Comparison of ENCODE assay signal across 10 mouse cellular contexts in the genomic region with DNA sequence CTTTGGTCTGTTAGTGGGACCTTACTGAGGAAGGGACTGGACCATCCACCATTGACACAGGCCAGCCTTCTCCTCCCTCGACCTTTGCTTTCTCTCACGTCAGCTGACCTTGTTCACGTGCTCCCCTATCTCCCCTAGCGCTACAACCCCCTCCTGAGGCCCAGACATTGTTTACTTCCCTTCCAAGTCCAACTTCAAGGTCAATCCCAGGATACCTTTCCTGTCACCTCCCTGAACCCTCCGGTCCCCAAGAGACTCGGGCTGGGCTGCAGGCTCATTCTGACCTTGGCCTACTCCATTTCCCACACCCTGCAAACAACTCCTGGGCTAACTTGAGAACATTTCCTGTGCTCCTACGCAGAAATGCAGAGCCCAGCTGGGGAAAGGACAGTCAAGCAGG.
DNase-seq lines count a peak whose midpoint lies in the region; ATAC-seq and TF ChIP-seq lines count a peak whose summit lies in the region.
"Had no signal": no experiment of that assay in that cellular context is flagged by ENCODE, and none has a peak within 500 bp of the region (broad histone marks: within the 10 kb centered on the region; RNA-seq: fewer than 3 reads in every experiment).

No protein-coding gene starts in this region.

- no peak for TF ChIP-seq POLR2A in cerebellum, adult 2 months (IDR thresholded peaks at IDR 0.05; ENCODE audit: borderline replicate concordance, insufficient read depth, low read length)

- peak; percentile 89 for DNase-seq in ES-CJ7 (ENCODE audit: low read depth, low spot score)
- DNase-seq in adrenal gland, postnatal 14 days, result peak; percentile 77
- peak; percentile 56 for DNase-seq in heart, postnatal 25 days (ENCODE audit: low spot score)
- no peak for DNase-seq in urinary bladder, adult 2 months (ENCODE audit: low spot score)
- no peak for DNase-seq in spleen, postnatal 36 days (ENCODE audit: low spot score in 2 of 2)
- DNase-seq in layer of hippocampus, adult 18-20 months (ENCODE audit: low spot score in 2 of 2), result no peak
- DNase-seq in cerebellum, adult 2 months, result no peak

- H3K4me3 ChIP-seq in liver, embryonic 15.5 days (replicated peaks), result no peak overlapping the region
- H3K4me3 ChIP-seq in cerebellum, adult 2 months (replicated peaks; ENCODE audit: insufficient read depth, low read depth, low read length), result no peak overlapping the region
- H3K4me3 ChIP-seq: midbrain, embryonic 13.5 days had no signal

- no peaks in the 10 kb centered on the region for H3K27me3 ChIP-seq in liver, embryonic 15.5 days
- no peaks in the 10 kb centered on the region for H3K27me3 ChIP-seq in cerebellum, adult 2 months (ENCODE audit: control insufficient read depth, insufficient read depth, low read length)
- H3K27me3 ChIP-seq: midbrain, embryonic 13.5 days; Patski had no signal

- intact Hi-C loops in heart, postnatal 25 days (cut with DNase I), result loop anchor here (1.0 to 5.0 kb wide), 4 partner anchors 38 to 193 kb away; partner anchors contain the start of gene Pitpnc1

- peak; percentile 35; the same call in 1 of the 2 replicates for ATAC-seq in liver, embryonic 15.5 days (ENCODE audit: insufficient read depth)
- ATAC-seq: midbrain, embryonic 13.5 days; Patski had no signal

- WGBS in liver, embryonic 15.5 days (ENCODE audit: insufficient replicate concordance), result 51% methylated on average over 7 of the region's 7 CpGs
- WGBS in cerebellum, adult 2 months, result 95% methylated on average over 7 of the region's 7 CpGs

- H3K27ac ChIP-seq in liver, embryonic 15.5 days (replicated peaks), result 0 out of 2 replicates have a peak overlapping the region, but pooled peaks have one; percentile 29
- no peak overlapping the region for H3K27ac ChIP-seq in cerebellum, adult 2 months (ENCODE audit: insufficient read depth, low read length)
- H3K27ac ChIP-seq: midbrain, embryonic 13.5 days had no signal

- H3K9ac ChIP-seq in liver, embryonic 15.5 days, result no peak overlapping the region
- H3K9ac ChIP-seq: midbrain, embryonic 13.5 days had no signal

- H3K36me3 ChIP-seq in liver, embryonic 15.5 days (replicated peaks), result no peaks in the 10 kb centered on the region
- H3K36me3 ChIP-seq: midbrain, embryonic 13.5 days had no signal

- H3K9me3 ChIP-seq in liver, embryonic 15.5 days (replicated peaks), result no peaks in the 10 kb centered on the region
- H3K9me3 ChIP-seq: midbrain, embryonic 13.5 days had no signal

- H3K4me2 ChIP-seq in liver, embryonic 15.5 days, result no peak overlapping the region
- H3K4me2 ChIP-seq: midbrain, embryonic 13.5 days had no signal

- TF ChIP-seq CTCF in cerebellum, adult 2 months (IDR thresholded peaks at IDR 0.05; ENCODE audit: borderline replicate concordance, insufficient read depth, low read depth, low read length), result no peak

- peaks cover 24% of the 10 kb centered on the region for H3K4me1 ChIP-seq in liver, embryonic 15.5 days (replicated peaks)
- H3K4me1 ChIP-seq in cerebellum, adult 2 months (ENCODE audit: control insufficient read depth, insufficient read depth, low read length), result peaks cover 2% of the 10 kb centered on the region; the same call in 1 of the 2 replicates

Comparison
In these comparisons a context has a peak if more than half of its experiments do, and no peak if none do; other contexts are left out.
1. DNase-seq: peak in ES-CJ7 (single experiment), adrenal gland, postnatal 14 days (single experiment) and heart, postnatal 25 days (single experiment); none in urinary bladder, adult 2 months (single experiment), spleen, postnatal 36 days (0 of 2), layer of hippocampus, adult 18-20 months (0 of 2) and cerebellum, adult 2 months (0 of 2).